Mouse (Mus musculus): ENCODE measurements around the gene Pakap. TPM values are rescaled to one million over a fixed set of nuclear protein-coding genes. Genes with fewer than 3 reads are reported as not detected.

Gene Pakap
- 1.4 and 1.6 TPM in 2 replicates for polyA plus RNA-seq (2015; fragmentation: Nextera tagmentation; extraction: Ambion mirVana)

- Histone ChIP-seq H3K36me3 (replicated peaks) (no peaks in the 10 kb centered on the region), H3K4me3 (replicated peaks) (peak within 1 kb of the TSS; percentile 28), H3K4me1 (replicated peaks) (no peaks in the 10 kb centered on the region), H3K27ac (replicated peaks) (no peak within 1 kb of the TSS), H3K9ac (no peak within 1 kb of the TSS), H3K4me2 (peak within 1 kb of the TSS; percentile 41), H3K27me3 (peaks cover 26% of the 10 kb centered on the region), H3K9me3 (replicated peaks) (no peaks in the 10 kb centered on the region)
- under 1% methylated on average over 51 of the region's 51 CpGs for WGBS (ENCODE audit: insufficient replicate concordance)
- no peak for ATAC-seq (ENCODE audit: insufficient read depth)
Measured at GRCm38 (mm10) chr4:57567666-57568206, at the start of gene Pakap. Gene Pakap, plus strand, starts transcription at chr4:57568179.

GRCm38 (mm10) chr4:57523456-57523855 lies 44.5 kb upstream of the Pakap start:
- no peaks in the 10 kb centered on the region for H3K4me1 ChIP-seq (replicated peaks)
- no peaks in the 10 kb centered on the region for H3K27me3 ChIP-seq
- WGBS (ENCODE audit: insufficient replicate concordance), result 89% methylated on average over 15 of the region's 15 CpGs
- no peaks in the 10 kb centered on the region for H3K36me3 ChIP-seq (replicated peaks)
- no peak overlapping the region for H3K4me3 ChIP-seq (replicated peaks)
- H3K9me3 ChIP-seq (replicated peaks), result no peaks in the 10 kb centered on the region
- H3K4me2 ChIP-seq, result no peak overlapping the region
- no peak for ATAC-seq (ENCODE audit: insufficient read depth)
- no peak overlapping the region for H3K27ac ChIP-seq (replicated peaks)
- no peak overlapping the region for H3K9ac ChIP-seq

- no peak overlapping the region for H3K4me2 ChIP-seq
- H3K4me1 ChIP-seq (replicated peaks), result no peaks in the 10 kb centered on the region
- no peaks in the 10 kb centered on the region for H3K27me3 ChIP-seq
- 55% methylated on average over 3 of the region's 3 CpGs for WGBS (ENCODE audit: insufficient replicate concordance)
- ATAC-seq (ENCODE audit: insufficient read depth), result no peak
- no peak overlapping the region for H3K27ac ChIP-seq (replicated peaks)
- no peak overlapping the region for H3K9ac ChIP-seq
- no peak overlapping the region for H3K4me3 ChIP-seq (replicated peaks)
- no peaks in the 10 kb centered on the region for H3K9me3 ChIP-seq (replicated peaks)
- H3K36me3 ChIP-seq (replicated peaks), result no peaks in the 10 kb centered on the region
Measured at GRCm38 (mm10) chr4:57524461-57524860, 43.5 kb upstream of the Pakap start.

GRCm38 (mm10) chr4:57525221-57526011 lies 42.6 kb upstream of the Pakap start:
- WGBS (ENCODE audit: insufficient replicate concordance), result 48% methylated on average over 9 of the region's 9 CpGs
- no peak overlapping the region for H3K9ac ChIP-seq
- H3K27ac ChIP-seq (replicated peaks), result no peak overlapping the region
- H3K36me3 ChIP-seq (replicated peaks), result no peaks in the 10 kb centered on the region
- H3K4me1 ChIP-seq (replicated peaks), result no peaks in the 10 kb centered on the region
- no peak for ATAC-seq (ENCODE audit: insufficient read depth)
- no peaks in the 10 kb centered on the region for H3K27me3 ChIP-seq
- no peaks in the 10 kb centered on the region for H3K9me3 ChIP-seq (replicated peaks)
- no peak overlapping the region for H3K4me2 ChIP-seq
- no peak overlapping the region for H3K4me3 ChIP-seq (replicated peaks)

GRCm38 (mm10) chr4:57528296-57528695 lies 39.7 kb upstream of the Pakap start:
- Histone ChIP-seq H3K27me3 (no peaks in the 10 kb centered on the region), H3K27ac (replicated peaks) (no peak overlapping the region), H3K4me1 (replicated peaks) (no peaks in the 10 kb centered on the region), H3K4me3 (replicated peaks) (no peak overlapping the region), H3K9ac (no peak overlapping the region), H3K36me3 (replicated peaks) (no peaks in the 10 kb centered on the region), H3K9me3 (replicated peaks) (no peaks in the 10 kb centered on the region), H3K4me2 (no peak overlapping the region)
- ATAC-seq (ENCODE audit: insufficient read depth), result no peak

GRCm38 (mm10) chr4:57533686-57534085 lies 34.3 kb upstream of the Pakap start:
- no peak overlapping the region for H3K27ac ChIP-seq (replicated peaks)
- no peaks in the 10 kb centered on the region for H3K27me3 ChIP-seq
- no peaks in the 10 kb centered on the region for H3K9me3 ChIP-seq (replicated peaks)
- H3K36me3 ChIP-seq (replicated peaks), result no peaks in the 10 kb centered on the region
- H3K4me3 ChIP-seq (replicated peaks), result no peak overlapping the region
- no peaks in the 10 kb centered on the region for H3K4me1 ChIP-seq (replicated peaks)
- H3K4me2 ChIP-seq, result no peak overlapping the region
- 54% methylated on average over 6 of the region's 6 CpGs for WGBS (ENCODE audit: insufficient replicate concordance)
- H3K9ac ChIP-seq, result no peak overlapping the region
- ATAC-seq (ENCODE audit: insufficient read depth), result no peak

- no peaks in the 10 kb centered on the region for H3K4me1 ChIP-seq (replicated peaks)
- H3K4me2 ChIP-seq, result no peak overlapping the region
- no peaks in the 10 kb centered on the region for H3K9me3 ChIP-seq (replicated peaks)
- no peaks in the 10 kb centered on the region for H3K36me3 ChIP-seq (replicated peaks)
- whole genome bisulfite sequencing (ENCODE audit: insufficient replicate concordance), result 50% methylated on average over 6 of the region's 6 CpGs
- H3K27me3 ChIP-seq, result no peaks in the 10 kb centered on the region
- H3K9ac ChIP-seq, result no peak overlapping the region
- no peak overlapping the region for H3K27ac ChIP-seq (replicated peaks)
- H3K4me3 ChIP-seq (replicated peaks), result no peak overlapping the region
- no peak for ATAC-seq (ENCODE audit: insufficient read depth)
Measured at GRCm38 (mm10) chr4:57534232-57534631, 33.7 kb upstream of the Pakap start.

GRCm38 (mm10) chr4:57535087-57535486 lies 32.9 kb upstream of the Pakap start:
- H3K27ac ChIP-seq (replicated peaks), result no peak overlapping the region
- no peaks in the 10 kb centered on the region for H3K9me3 ChIP-seq (replicated peaks)
- 74% methylated on average over 4 of the region's 4 CpGs for WGBS (ENCODE audit: insufficient replicate concordance)
- no peaks in the 10 kb centered on the region for H3K4me1 ChIP-seq (replicated peaks)
- ATAC-seq (ENCODE audit: insufficient read depth), result no peak
- H3K9ac ChIP-seq, result no peak overlapping the region
- no peaks in the 10 kb centered on the region for H3K36me3 ChIP-seq (replicated peaks)
- no peak overlapping the region for H3K4me2 ChIP-seq
- no peaks in the 10 kb centered on the region for H3K27me3 ChIP-seq
- H3K4me3 ChIP-seq (replicated peaks), result no peak overlapping the region

GRCm38 (mm10) chr4:57538029-57538688 lies 29.8 kb upstream of the Pakap start:
- no peaks in the 10 kb centered on the region for H3K9me3 ChIP-seq (replicated peaks)
- no peaks in the 10 kb centered on the region for H3K27me3 ChIP-seq
- H3K4me3 ChIP-seq (replicated peaks), result no peak overlapping the region
- whole genome bisulfite sequencing (ENCODE audit: insufficient replicate concordance), result 27% methylated on average over 4 of the region's 4 CpGs
- H3K27ac ChIP-seq (replicated peaks), result no peak overlapping the region
- H3K4me2 ChIP-seq, result no peak overlapping the region
- no peaks in the 10 kb centered on the region for H3K36me3 ChIP-seq (replicated peaks)
- no peak overlapping the region for H3K9ac ChIP-seq
- no peak for ATAC-seq (ENCODE audit: insufficient read depth)
- H3K4me1 ChIP-seq (replicated peaks), result no peaks in the 10 kb centered on the region

- no peaks in the 10 kb centered on the region for H3K9me3 ChIP-seq (replicated peaks)
- no peaks in the 10 kb centered on the region for H3K4me1 ChIP-seq (replicated peaks)
- WGBS (ENCODE audit: insufficient replicate concordance), result 11% methylated on average over 6 of the region's 6 CpGs
- H3K9ac ChIP-seq, result no peak overlapping the region
- H3K36me3 ChIP-seq (replicated peaks), result no peaks in the 10 kb centered on the region
- H3K27ac ChIP-seq (replicated peaks), result no peak overlapping the region
- H3K27me3 ChIP-seq, result no peaks in the 10 kb centered on the region
- H3K4me2 ChIP-seq, result no peak overlapping the region
- no peak for ATAC-seq (ENCODE audit: insufficient read depth)
- no peak overlapping the region for H3K4me3 ChIP-seq (replicated peaks)
Measured at GRCm38 (mm10) chr4:57543692-57544256, 24.2 kb upstream of the Pakap start.

- WGBS (ENCODE audit: insufficient replicate concordance), result 57% methylated on average over 7 of the region's 7 CpGs
- no peak overlapping the region for H3K9ac ChIP-seq
- H3K4me3 ChIP-seq (replicated peaks), result no peak overlapping the region
- H3K27ac ChIP-seq (replicated peaks), result no peak overlapping the region
- no peaks in the 10 kb centered on the region for H3K9me3 ChIP-seq (replicated peaks)
- H3K27me3 ChIP-seq, result no peaks in the 10 kb centered on the region
- no peaks in the 10 kb centered on the region for H3K36me3 ChIP-seq (replicated peaks)
- H3K4me1 ChIP-seq (replicated peaks), result no peaks in the 10 kb centered on the region
- no peak for ATAC-seq (ENCODE audit: insufficient read depth)
- no peak overlapping the region for H3K4me2 ChIP-seq
Measured at GRCm38 (mm10) chr4:57547785-57548184, 20.2 kb upstream of the Pakap start.

Measured in liver, embryonic 15.5 days (tissue).